Mouse (Mus musculus) gastrocnemius, postnatal 14 days (tissue): ENCODE measurements around the gene Palm2. TPM values are rescaled to one million over a fixed set of nuclear protein-coding genes. Genes with fewer than 3 reads are reported as not detected.

Experiments
- DNase-seq: peaks from one replicate; pipeline ENCODE4 v3.0.0; 2021; ENCODE audit warnings: mixed read lengths
- intact Hi-C: fragments of 180-260 bp; cut with DNase I; formaldehyde crosslinking; loops from one replicate; pipeline ENCODE4 v1.15.1; 2025; ENCODE audit warnings: low total_unique reads
- total RNA-seq, 2 experiments: library from RNA; stranded (reverse); gene quantifications; 2 replicates each; pipeline ENCODE4 v1.2.3; 2021

Palm2 gene
- total RNA-seq, 2 experiments from 2014 or later: 3.8 to 4.6 TPM

GRCm38 (mm10) chr4:57682944-57683343 lies 248.9 kb downstream of the Palm2 start:
- no peak for DNase-seq
- intact Hi-C loops: no loop called here

- DNase-seq: no peak
- intact Hi-C loops: no loop called here
Measured at GRCm38 (mm10) chr4:57684676-57685215, 250.7 kb downstream of the Palm2 start.

- no peak for DNase-seq
- intact Hi-C loops: no loop called here
Measured at GRCm38 (mm10) chr4:57686736-57687135, 252.7 kb downstream of the Palm2 start.

- intact Hi-C loops: no loop called here
- no peak for DNase-seq
Measured at GRCm38 (mm10) chr4:57687583-57687982, 253.5 kb downstream of the Palm2 start.

GRCm38 (mm10) chr4:57688131-57688530 lies 254.1 kb downstream of the Palm2 start:
- DNase-seq: no peak

GRCm38 (mm10) chr4:57690001-57690400 lies 256.0 kb downstream of the Palm2 start:
- intact Hi-C loops: no loop called here
- no peak for DNase-seq

More at GRCm38 (mm10) chr4:57688131-57688530, 254.1 kb downstream of the Palm2 start:
- intact Hi-C loops: no loop called here

GRCm38 (mm10) chr4:57690805-57691204 lies 256.8 kb downstream of the Palm2 start:
- intact Hi-C loops: no loop called here
- DNase-seq: no peak

GRCm38 (mm10) chr4:57694356-57695136 lies 260.5 kb downstream of the Palm2 start:
- intact Hi-C loops: no loop called here
- DNase-seq: no peak

GRCm38 (mm10) chr4:57696955-57697354 lies 262.9 kb downstream of the Palm2 start:
- DNase-seq: no peak
- intact Hi-C loops: no loop called here

GRCm38 (mm10) chr4:57697918-57698611 lies 264.0 kb downstream of the Palm2 start:
- DNase-seq: no peak
- intact Hi-C loops: no loop called here

GRCm38 (mm10) chr4:57701576-57701975 lies 267.5 kb downstream of the Palm2 start:
- no peak for DNase-seq

GRCm38 (mm10) chr4:57703574-57704470 lies 269.8 kb downstream of the Palm2 start:
- intact Hi-C loops: no loop called here
- no peak for DNase-seq

More at GRCm38 (mm10) chr4:57701576-57701975, 267.5 kb downstream of the Palm2 start:
- intact Hi-C loops: no loop called here

GRCm38 (mm10) chr4:57704575-57704974 lies 270.5 kb downstream of the Palm2 start:
- intact Hi-C loops: no loop called here
- no peak for DNase-seq

- intact Hi-C loops: no loop called here
- DNase-seq: no peak
Measured at GRCm38 (mm10) chr4:57715849-57716248, 281.8 kb downstream of the Palm2 start.

- intact Hi-C loops: no loop called here
- no peak for DNase-seq
Measured at GRCm38 (mm10) chr4:57716735-57717134, 282.7 kb downstream of the Palm2 start.

- no peak for DNase-seq
Measured at GRCm38 (mm10) chr4:57717354-57717753, 283.3 kb downstream of the Palm2 start, which contains the start of gene Akap2. Akap2 (plus strand) TSS chr4:57717657.

GRCm38 (mm10) chr4:57719370-57719769 lies 285.3 kb downstream of the Palm2 start:
- intact Hi-C loops: no loop called here

More at GRCm38 (mm10) chr4:57717354-57717753, 283.3 kb downstream of the Palm2 start, which contains the start of gene Akap2:
- intact Hi-C loops: no loop called here

GRCm38 (mm10) chr4:57720869-57721361 lies 286.9 kb downstream of the Palm2 start:
- no peak for DNase-seq
- intact Hi-C loops: no loop called here

More at GRCm38 (mm10) chr4:57719370-57719769, 285.3 kb downstream of the Palm2 start:
- DNase-seq: no peak

GRCm38 (mm10) chr4:57722296-57722695 lies 288.2 kb downstream of the Palm2 start:
- intact Hi-C loops: no loop called here
- no peak for DNase-seq
